Mouse (Mus musculus) liver, postnatal 0 days (tissue): ENCODE measurements at regions not wholly inside any gene's neighbourhood (a gene's known extent, or its start where the extent isn't known, plus 50 kb on each side); places are given as distances from the start of the nearest gene placed in this dataset.

Source experiments
- ATAC-seq: fragments of 200-750 bp; cut with Nextera tagmentation; 2 replicates; pipeline ENCODE4 v1.8.0; 2017; ENCODE audit warnings: mild to moderate bottlenecking, moderate library complexity
- DNase-seq: peaks from one replicate; pipeline ENCODE4 v3.0.0-alpha.2; 2016
- H3K27ac ChIP-seq: fragments of 300-500 bp; sonication (generic); 2 replicates; pipeline ENCODE4 v1.5.1; 2014; ENCODE audit warnings: antibody characterized with exemption, moderate library complexity, mild to moderate bottlenecking, low read depth
- H3K27me3 ChIP-seq: fragments of 300-500 bp; sonication (generic); 2 replicates; pipeline ENCODE4 v1.6.1; 2014; ENCODE audit warnings: low read length, control low read depth, mixed read lengths; ENCODE audit not compliant: insufficient read depth
- H3K36me3 ChIP-seq: fragments of 300-500 bp; sonication (generic); replicated peaks from 2 replicates; pipeline ENCODE4 v1.6.1; 2014; ENCODE audit warnings: mild to moderate bottlenecking, control low read depth, low read length, moderate library complexity, mixed read lengths; ENCODE audit not compliant: insufficient read depth
- H3K4me1 ChIP-seq: fragments of 300-500 bp; sonication (generic); 2 replicates; pipeline ENCODE4 v1.6.1; 2014; ENCODE audit warnings: antibody characterized with exemption, mild to moderate bottlenecking, control low read depth; ENCODE audit not compliant: insufficient read depth
- H3K4me2 ChIP-seq: fragments of 300-500 bp; sonication (generic); 2 replicates; pipeline ENCODE4 v1.6.1; 2014; ENCODE audit warnings: low read depth, mild to moderate bottlenecking, low read length, moderate library complexity, mixed read lengths
- H3K4me3 ChIP-seq: fragments of 300-500 bp; sonication (generic); 2 replicates; pipeline ENCODE4 v1.5.1; 2014; ENCODE audit warnings: low read depth, low read length
- H3K9ac ChIP-seq: fragments of 300-500 bp; sonication (generic); replicated peaks from 2 replicates; pipeline ENCODE4 v1.6.1; 2014; ENCODE audit warnings: mild to moderate bottlenecking, moderate library complexity
- H3K9me3 ChIP-seq: fragments of 300-500 bp; sonication (generic); 2 replicates; pipeline ENCODE4 v1.6.1; 2016; ENCODE audit warnings: mild to moderate bottlenecking, control low read depth, low read length, mixed read lengths
- CTCF ChIP-seq: sonication (generic); IDR thresholded peaks from 2 replicates; pipeline ENCODE4 v1.5.1; 2016; ENCODE audit warnings: antibody characterized with exemption, low read depth
- EP300 ChIP-seq: IDR thresholded peaks from 2 replicates; pipeline ENCODE4 v1.6.1; 2016; ENCODE audit warnings: antibody characterized with exemption, low read depth, mild to moderate bottlenecking
- WGBS: fragments of 180-500 bp; shearing (Covaris S2); extraction: QIAGEN DNeasy Blood & Tissue Kit; methylation state at CpG from one replicate; pipeline ENCODE4 v1.1.7; 2014; ENCODE audit not compliant: insufficient replicate concordance; 5-methylcytosine and 5-hydroxymethylcytosine counted together

GRCm38 (mm10) chr3:36330656-36331055 is 108.5 kb upstream of the Qrfpr start:
- WGBS, result 29% methylated on average over 9 of the region's 9 CpGs
- ATAC-seq (no peak), DNase-seq (peak; percentile 68)

GRCm38 (mm10) chr3:36329631-36330030 is 107.5 kb upstream of the Qrfpr start:
- WGBS, result 77% methylated on average over 7 of the region's 7 CpGs
- no peak for TF ChIP-seq CTCF
- TF ChIP-seq EP300, result no peak
- H3K9ac ChIP-seq, result no peak overlapping the region
- H3K27me3 ChIP-seq, result no peaks in the 10 kb centered on the region
- no peaks in the 10 kb centered on the region for H3K9me3 ChIP-seq
- DNase-seq (no peak), ATAC-seq (no peak)
- H3K4me2 ChIP-seq, result no peak overlapping the region
- no peak overlapping the region for H3K27ac ChIP-seq
- no peaks in the 10 kb centered on the region for H3K4me1 ChIP-seq
- H3K36me3 ChIP-seq, result no peaks in the 10 kb centered on the region
- H3K4me3 ChIP-seq, result no peak overlapping the region

More at GRCm38 (mm10) chr3:36330656-36331055, 108.5 kb upstream of the Qrfpr start:
- TF ChIP-seq EP300 (no peak), CTCF (peak; percentile 71)
- Histone ChIP-seq H3K9me3 (no peaks in the 10 kb centered on the region), H3K4me3 (no peak overlapping the region), H3K27me3 (no peaks in the 10 kb centered on the region), H3K36me3 (no peaks in the 10 kb centered on the region), H3K9ac (no peak overlapping the region), H3K27ac (no peak overlapping the region), H3K4me1 (no peaks in the 10 kb centered on the region), H3K4me2 (no peak overlapping the region)

GRCm38 (mm10) chr3:36328927-36329326 is 106.8 kb upstream of the Qrfpr start:
- Histone ChIP-seq H3K27ac (no peak overlapping the region), H3K36me3 (no peaks in the 10 kb centered on the region), H3K9me3 (no peaks in the 10 kb centered on the region), H3K4me2 (no peak overlapping the region), H3K4me3 (no peak overlapping the region), H3K9ac (no peak overlapping the region), H3K27me3 (no peaks in the 10 kb centered on the region), H3K4me1 (no peaks in the 10 kb centered on the region)
- ATAC-seq, result no peak
- no peak for DNase-seq
- TF ChIP-seq EP300, result no peak
- no peak for TF ChIP-seq CTCF
- 52% methylated on average over 2 of the region's 2 CpGs for WGBS

- no peak for ATAC-seq
- Histone ChIP-seq H3K36me3 (no peaks in the 10 kb centered on the region), H3K9me3 (no peaks in the 10 kb centered on the region), H3K27me3 (no peaks in the 10 kb centered on the region), H3K4me1 (no peaks in the 10 kb centered on the region), H3K4me3 (no peak overlapping the region), H3K27ac (no peak overlapping the region), H3K9ac (no peak overlapping the region), H3K4me2 (no peak overlapping the region)
- DNase-seq, result no peak
- no peak for TF ChIP-seq EP300
- TF ChIP-seq CTCF, result no peak
Measured at GRCm38 (mm10) chr3:36318635-36319034, 96.5 kb upstream of the Qrfpr start.

GRCm38 (mm10) chr3:36311337-36311736 is 89.2 kb upstream of the Qrfpr start:
- Histone ChIP-seq H3K4me1 (no peaks in the 10 kb centered on the region), H3K27me3 (0 out of 2 replicates have a peak, but pooled peaks cover 2% of the 10 kb centered on the region), H3K4me3 (no peak overlapping the region), H3K27ac (no peak overlapping the region), H3K9ac (no peak overlapping the region), H3K36me3 (no peaks in the 10 kb centered on the region), H3K4me2 (no peak overlapping the region), H3K9me3 (no peaks in the 10 kb centered on the region)
- ATAC-seq, result no peak
- WGBS, result 24% methylated on average over 3 of the region's 3 CpGs
- TF ChIP-seq EP300, result no peak
- no peak for TF ChIP-seq CTCF
- no peak for DNase-seq

GRCm38 (mm10) chr3:36310642-36311267 is 88.6 kb upstream of the Qrfpr start:
- DNase-seq (no peak), ATAC-seq (no peak)
- Histone ChIP-seq H3K4me2 (no peak overlapping the region), H3K9ac (no peak overlapping the region), H3K27ac (no peak overlapping the region), H3K36me3 (no peaks in the 10 kb centered on the region), H3K4me3 (no peak overlapping the region), H3K27me3 (0 out of 2 replicates have a peak, but pooled peaks cover 2% of the 10 kb centered on the region), H3K4me1 (no peaks in the 10 kb centered on the region), H3K9me3 (no peaks in the 10 kb centered on the region)
- TF ChIP-seq EP300 (no peak), CTCF (no peak)
- WGBS, result 11% methylated on average over 9 of the region's 9 CpGs
